Mouse (Mus musculus) liver, embryonic 14.5 days (tissue): ENCODE measurements around the gene BC028528.

Experiments used
- CTCF ChIP-seq: IDR thresholded peaks from 2 replicates; pipeline ENCODE4 v1.5.1; 2016; ENCODE audit warnings: antibody characterized with exemption, low read depth, control low read depth
- EP300 ChIP-seq: IDR thresholded peaks from 2 replicates; pipeline ENCODE4 v1.6.1; 2016; ENCODE audit warnings: antibody characterized with exemption, low read depth

- TF ChIP-seq CTCF (peak; percentile 20; the same call in 1 of the 2 replicates), EP300 (no peak)
These were observed 49.1 kb downstream of the BC028528 start for GRCm38 (mm10) chr3:95842503-95843214.
